Mouse (Mus musculus): Measurements from ENCODE around the gene Maco1.

The Maco1 gene

DNA sequence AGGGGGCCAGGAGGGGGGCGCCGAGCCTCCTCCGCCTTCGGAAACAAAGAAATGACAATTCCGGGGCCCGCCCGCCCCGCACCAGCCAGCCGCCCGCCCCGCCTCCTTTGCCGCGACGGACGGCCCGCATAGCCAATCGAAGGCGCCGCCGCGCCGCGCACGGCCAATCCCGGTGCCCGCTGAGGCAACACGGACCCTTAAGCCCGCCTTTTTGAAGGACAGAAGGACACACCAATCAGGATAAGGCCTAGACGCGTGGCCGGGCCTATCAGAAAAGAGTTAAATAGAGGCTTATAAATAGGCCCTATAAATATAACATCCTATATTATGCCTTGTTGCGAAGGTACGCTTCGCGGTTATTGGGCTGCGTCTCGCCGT lies at the start of gene Maco1:
Maco1 (minus strand) TSS at position 87 of the 378 bp plus-strand sequence.
- peak; percentile 100 for DNase-seq

DNA sequence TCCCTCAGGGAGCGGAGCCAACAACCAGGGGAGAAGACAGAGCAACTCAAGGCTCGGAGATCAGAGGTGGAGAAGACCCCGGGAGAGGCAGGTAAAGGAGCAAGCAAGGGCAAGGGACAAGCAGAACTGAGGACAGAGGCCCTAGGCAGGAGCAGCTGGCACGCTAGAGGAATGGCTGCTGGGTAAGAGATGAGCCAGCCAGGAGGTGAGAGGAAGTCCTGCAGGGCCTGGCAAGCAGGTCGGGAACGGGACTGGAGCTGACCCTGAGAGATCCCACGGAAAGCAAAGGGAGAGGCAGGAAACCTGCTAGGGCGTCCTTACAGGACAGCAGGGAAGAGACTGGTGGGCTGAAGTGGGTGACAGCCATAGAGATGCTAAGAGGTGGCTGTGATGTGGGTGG lies 48.0 kb upstream of the Maco1 start:
- DNase-seq = no peak

DNA sequence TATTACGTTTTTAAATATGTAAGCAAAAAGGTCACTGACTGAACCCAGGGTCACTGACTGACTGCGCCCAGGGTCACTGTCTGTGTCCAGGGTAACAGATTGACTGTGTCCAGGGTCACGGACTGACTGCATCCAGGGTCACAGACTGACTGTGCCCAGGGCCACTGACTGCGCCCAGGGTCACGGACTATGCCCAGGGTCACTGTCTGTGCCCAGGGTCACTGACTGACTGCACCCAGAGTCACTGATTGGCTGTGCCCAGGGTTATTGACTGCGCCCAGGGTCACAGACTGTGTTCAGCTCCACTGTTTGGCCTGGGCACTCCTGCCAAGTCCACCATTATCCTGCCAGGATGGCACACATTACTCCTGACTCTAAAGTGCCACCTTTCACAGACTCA lies 44.1 kb upstream of the Maco1 start:
- no peak for DNase-seq

DNA sequence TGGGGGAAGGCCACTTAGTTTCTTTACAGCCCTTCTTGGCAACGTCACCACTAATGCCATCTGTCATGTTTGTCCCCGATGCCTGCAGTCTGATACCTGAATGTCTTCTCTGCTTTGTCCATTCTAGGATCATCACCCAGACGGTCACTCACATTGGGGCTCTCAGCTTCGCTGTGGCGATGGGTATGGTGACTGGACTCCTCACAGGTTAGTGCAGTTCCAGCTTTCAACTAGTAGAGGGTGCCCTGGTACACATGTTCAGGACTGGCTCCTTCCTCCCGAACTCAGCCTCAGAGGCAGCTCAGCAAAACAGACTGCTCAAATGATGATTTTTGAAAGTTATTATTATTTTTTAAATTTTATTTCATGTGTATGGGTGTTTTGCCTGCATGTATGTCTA lies 39.0 kb upstream of the Maco1 start:
- peak; percentile 84 for DNase-seq

DNA sequence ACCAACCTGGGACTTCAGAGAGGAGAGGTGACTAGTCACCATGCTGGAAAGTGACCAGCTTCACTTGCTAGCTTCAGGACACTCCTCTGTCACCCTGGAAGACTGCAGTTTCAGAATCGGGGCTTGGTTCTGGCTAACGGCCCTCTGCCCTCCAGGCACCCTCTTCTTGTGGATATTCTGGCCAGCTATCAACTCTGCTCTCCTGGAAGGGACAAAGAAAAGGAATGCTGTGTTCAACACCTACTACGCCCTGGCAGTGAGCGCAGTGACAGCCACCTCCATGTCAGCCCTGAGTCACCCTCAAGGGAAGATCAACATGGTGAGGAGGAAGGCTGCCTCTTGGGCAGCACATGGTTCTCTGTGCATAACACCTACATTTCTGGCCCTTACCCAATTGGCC lies 31.2 kb upstream of the Maco1 start:
- DNase-seq = no peak

DNA sequence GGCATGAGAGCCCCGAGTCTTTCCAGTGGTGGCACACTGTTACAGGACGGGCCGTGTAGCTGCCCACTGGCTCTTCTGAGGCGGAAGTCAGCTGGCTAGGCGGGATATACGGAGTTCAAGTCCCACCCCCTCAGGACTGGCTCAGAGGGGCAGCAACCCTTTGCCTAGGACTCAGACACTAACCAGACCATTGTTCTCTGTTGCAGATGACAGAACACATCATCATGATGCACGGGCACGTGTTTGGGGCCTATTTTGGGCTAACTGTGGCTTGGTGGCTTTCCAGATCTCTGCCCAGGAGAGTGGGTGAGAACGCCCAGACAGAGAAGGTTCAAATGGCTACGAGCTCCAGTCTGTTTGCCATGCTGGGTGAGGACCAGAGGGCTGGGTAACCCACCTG lies 30.7 kb upstream of the Maco1 start:
- DNase-seq = no peak

DNA sequence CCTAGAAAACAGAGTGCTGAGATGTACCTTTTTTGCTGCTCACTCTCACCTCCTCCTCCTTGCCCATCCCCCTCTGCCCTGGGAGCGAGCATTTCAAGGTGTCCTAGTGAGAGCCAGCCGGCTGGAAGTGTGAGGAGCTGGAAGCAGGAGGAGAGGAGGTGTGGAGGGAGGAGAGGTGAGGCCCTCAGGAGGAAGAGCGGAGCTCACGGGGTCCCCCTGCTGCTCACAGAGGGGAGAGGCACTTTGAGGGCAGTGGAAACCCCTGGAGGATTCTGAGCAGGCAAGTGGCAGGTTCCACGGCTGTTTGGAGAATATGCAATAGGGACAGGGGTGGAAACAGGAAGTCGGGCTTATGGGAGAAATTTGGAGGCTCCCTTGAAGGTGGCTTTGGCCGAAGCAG lies 30.1 kb upstream of the Maco1 start:
- DNase-seq = no peak

DNA sequence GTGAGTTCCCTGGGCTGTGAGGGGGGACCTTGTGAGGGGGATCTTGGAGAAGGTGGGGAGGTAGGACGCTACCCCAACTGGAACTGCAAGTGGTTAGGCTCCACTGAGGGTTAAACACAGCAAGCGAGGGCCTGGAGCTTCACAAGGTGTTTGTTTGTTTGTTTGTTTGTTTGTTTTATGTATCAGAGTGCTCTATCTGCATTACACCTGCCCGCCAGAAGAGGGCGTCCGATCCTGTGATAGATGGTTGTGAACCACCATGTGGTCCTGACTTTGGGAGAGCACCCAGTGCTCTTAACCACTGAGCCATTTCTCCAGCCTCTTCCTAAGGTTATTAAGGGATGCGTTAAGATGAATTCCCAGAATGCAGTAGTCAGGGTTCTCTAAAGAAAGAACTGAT lies 26.9 kb upstream of the Maco1 start:
- DNase-seq = no peak

DNA sequence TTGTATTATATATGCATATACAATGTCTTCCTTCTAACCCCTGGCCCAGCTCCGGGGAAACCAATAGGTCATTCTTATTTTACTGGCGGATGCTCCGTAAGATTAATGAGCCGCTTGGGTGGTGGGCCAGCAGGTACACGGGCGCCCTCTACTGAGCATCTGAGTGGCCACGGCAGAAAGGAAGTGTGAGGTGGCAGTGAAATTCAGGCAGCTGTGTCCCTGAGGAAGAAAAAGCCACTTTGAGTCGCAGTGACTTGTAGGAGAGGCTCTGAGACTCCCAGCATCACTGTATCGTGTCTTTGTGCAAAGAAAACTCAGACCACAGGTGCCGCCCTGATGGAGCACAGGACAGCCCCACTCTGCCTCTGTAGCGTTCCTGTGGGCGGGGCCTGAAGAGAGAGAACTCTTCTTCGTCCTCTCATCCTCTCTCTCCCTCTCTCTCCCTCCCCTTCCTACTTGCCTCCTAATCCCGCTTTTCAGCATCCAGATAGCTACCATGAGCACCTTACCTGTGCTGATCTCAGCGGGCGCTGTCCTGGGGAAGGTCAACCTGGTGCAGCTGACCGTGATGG lies 26.4 kb upstream of the Maco1 start:
- DNase-seq = peak; percentile 78

DNA sequence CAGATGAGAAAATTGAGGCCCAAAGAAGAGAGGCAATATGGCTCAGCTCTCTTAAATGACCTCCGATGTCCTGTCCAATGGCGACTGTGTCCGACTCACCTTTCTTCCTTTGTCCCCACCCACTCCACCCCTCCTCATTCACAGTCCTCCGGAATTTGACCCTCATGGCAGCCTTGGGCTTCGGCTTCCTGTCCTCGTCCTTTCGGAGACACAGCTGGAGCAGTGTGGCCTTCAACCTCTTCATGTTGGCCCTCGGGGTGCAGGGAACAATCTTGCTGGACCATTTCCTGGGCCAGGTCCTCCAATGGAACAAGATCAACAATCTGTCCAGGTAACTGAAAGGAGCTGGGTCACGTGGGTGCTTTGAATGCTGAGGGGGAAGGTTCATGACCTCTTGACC lies 23.0 kb upstream of the Maco1 start:
- DNase-seq = no peak

DNA sequence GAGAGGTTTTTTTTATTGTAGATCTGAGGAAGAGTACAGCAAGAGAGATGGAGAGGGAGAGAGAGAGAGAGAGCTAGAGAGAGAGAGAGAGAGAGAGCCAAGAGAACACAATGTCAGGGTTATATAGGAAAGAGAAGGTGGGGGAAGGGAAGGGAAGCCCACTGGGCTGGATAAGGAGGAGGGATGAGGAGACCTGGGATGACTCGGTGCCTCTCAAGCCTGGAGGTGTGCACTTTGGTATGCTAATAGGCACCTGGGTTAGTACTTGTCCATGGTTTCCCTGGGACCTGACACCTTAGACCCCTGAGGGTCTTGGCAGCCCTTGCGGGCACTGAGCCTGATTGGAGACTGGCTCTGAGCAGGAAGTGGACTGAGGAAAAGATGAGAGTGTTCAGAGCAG lies 18.8 kb upstream of the Maco1 start:
- no peak for DNase-seq

DNA sequence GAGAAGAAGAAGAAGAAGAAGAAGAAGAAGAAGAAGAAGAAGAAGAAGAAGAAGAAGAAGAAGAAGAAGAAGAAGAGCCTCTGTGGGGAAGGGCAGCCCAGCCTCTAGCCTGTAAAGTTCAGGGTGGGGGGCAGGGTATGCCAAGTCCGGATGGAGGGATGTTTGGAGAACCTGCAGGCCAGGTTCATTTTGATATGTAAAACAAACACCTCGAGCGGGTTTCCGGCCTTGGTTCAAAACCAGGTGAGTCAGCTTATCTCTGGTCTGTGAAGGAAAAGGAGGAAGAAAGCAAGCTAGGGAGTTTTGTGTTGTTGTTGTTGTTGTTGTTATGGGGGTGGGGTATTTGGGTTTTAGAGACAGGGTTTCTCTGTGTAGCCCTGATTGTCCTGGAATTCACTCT lies 18.3 kb upstream of the Maco1 start:
- no peak for DNase-seq

DNA sequence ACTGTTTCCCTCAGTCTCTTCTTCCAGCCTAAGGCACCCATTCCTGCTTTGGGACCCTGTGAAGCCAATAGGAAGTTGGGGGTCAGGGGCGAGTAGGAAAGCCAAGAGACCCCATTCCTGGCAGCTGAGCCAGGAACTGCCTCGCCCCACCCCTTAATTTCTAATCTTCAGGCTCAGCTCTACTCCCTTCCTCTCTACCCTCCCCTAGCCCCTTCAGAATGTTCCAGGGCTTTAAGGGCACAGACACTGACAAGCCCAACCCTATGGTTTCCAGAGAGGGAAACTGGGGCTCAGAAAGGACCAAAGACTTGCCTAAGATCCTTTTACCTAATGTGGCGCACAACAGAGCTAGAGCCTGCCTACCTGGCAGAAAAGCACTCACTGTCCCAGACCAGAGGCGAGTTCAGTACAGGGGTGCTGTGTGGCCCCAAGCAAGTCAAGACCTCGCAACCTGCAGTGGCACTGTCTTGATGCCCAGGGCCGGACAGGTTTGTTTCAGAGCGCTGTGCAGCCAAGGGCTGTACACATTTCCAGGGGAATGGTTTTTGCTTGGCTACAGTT lies 16.8 kb upstream of the Maco1 start:
- DNase-seq = no peak

DNA sequence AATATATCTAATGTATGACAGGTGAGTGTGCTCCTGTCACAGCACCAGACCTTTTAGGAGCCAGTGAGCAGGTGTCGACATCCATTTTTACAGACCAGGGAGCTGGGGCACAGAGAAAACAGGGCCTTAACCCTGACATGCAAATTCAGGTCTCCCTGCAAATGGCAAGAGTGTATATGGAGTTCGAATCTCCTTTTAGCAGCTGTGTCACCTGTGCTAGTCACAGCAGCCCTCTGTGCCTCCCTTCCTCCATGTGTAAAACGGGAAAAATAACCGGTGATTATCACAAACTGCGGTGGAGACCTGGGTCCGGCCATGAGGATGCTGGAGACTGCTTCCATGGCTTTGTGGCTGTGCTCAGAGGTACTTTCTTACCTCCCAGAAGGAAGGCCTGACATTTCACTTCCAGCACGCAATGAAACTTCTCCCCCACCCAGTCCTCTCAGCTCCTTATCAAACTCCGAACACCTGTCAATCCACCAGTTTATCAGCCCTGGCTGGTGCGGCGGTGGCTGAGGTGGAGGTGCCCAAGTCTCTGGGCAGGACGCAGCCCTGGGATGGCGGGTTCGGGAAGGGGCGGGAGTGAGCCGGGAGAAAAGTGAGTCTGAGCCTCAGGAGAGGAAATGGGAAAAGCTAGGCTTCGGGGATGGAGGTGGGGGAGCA lies 16.1 kb upstream of the Maco1 start:
- DNase-seq = no peak

DNA sequence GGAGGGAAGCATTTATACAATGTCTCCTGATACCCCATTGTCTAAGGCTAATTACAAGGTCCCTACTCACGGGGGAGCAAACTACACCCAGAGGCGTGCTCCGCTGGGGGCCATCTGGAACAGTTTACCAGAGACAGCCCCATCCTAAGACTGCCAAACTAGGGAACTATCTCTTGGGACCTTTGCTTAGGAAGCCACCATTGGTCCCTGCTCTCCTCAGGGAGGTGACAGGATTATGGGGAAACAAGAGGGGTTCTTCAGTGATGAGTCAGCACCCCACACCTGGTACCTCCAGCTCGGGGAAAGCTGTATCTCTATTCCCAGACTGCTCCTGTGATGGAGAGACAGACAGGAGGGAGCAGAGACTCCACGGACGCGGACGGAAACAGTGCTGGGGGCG lies 15.3 kb upstream of the Maco1 start:
- no peak for DNase-seq

DNA sequence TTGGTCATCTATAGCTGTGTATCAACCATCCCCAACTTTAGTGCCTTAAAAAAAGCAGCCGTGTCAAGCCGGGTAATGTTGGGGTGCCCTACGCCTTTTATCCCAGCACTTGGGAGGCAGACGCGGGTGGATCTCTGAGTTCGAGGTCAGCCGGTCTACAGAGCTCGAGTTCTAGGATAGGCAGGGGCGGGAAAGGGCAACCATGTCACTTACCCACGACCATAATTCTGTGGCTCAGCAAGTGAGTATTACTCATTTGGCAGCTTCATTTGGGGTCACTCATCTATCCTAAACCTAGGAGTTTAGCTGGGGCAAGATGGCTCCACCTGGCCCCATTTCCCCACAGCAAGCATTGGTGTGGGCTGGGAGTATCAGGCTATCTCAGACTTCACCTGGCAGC lies 14.9 kb upstream of the Maco1 start:
- DNase-seq = no peak

DNA sequence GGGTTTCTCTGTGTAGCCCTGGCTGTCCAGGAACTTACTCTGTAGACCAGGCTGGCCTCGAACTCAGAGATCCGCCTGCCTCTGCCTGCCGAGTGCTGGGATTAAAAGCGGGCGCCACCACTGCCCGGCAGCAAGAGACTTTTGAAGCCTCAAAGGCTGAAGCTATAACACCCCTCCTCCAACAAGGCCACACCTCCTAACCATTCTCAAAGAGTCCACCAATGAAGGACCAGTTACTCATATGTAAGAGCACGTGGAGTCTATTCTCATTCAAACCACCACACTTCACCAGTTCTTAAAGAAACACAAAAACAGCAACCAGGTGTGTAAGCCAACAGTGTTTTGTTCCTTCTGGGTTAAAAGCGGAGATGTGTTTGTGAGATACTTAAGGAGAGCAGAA lies 14.5 kb upstream of the Maco1 start:
- no peak for DNase-seq

DNA sequence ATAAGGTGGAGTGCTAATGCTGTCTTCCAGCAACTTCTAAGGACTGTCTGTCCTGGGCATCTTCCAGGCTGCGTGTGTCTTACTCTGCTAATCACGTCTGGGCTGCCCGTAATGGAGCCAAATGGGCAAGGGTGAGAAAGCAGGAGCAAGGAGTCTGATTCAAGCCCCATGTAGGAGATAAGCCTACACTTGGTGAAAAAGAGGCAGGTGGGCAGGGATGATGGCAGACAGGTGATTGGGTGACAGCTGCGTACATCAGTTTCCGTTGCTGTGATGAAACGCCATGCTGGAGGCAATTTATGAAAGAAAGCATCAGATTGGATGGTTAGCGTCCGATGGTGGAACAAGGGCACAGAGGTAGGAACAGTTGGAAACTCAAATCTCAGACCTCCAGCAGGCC lies 14.1 kb upstream of the Maco1 start:
- no peak for DNase-seq

DNA sequence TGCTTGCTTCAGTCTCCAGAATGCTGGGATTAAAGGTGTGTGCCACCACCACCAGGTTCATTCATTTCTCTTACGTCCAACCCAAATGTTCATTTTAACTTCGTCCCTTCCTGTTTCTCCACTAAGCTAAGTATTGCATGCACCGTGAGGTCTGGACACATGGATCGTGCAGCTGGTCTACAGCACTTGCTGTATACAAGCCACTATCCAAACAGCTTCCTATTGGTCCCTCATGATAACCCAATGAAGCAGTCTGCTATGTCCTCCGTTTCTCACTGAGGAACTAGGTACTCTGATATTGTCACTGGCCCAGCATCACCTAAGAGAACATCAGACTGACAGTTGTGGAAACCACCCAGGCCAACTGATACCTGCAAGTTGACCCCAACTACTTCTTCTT lies 12.6 kb upstream of the Maco1 start:
- no peak for DNase-seq

DNA sequence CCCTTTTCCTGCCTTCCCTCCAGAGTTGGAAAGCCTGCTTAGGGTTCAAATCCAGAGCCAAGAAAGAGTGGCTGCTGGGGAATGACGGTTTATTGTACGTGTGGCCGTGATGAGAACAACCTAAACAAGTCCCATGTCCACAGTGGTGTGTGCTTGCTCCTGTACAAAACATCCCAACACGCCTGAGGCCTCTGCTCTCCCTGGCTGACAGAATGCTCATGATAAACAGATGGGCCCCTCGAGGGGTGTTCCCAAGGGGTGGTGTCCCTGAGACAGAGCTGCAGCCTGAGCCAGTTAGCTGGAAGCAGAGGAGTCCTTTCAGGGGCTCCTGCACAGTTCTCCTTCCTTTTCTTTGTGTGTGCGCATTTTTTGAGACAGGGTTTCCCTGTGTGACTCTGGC lies 12.2 kb upstream of the Maco1 start:
- DNase-seq = no peak

DNA sequence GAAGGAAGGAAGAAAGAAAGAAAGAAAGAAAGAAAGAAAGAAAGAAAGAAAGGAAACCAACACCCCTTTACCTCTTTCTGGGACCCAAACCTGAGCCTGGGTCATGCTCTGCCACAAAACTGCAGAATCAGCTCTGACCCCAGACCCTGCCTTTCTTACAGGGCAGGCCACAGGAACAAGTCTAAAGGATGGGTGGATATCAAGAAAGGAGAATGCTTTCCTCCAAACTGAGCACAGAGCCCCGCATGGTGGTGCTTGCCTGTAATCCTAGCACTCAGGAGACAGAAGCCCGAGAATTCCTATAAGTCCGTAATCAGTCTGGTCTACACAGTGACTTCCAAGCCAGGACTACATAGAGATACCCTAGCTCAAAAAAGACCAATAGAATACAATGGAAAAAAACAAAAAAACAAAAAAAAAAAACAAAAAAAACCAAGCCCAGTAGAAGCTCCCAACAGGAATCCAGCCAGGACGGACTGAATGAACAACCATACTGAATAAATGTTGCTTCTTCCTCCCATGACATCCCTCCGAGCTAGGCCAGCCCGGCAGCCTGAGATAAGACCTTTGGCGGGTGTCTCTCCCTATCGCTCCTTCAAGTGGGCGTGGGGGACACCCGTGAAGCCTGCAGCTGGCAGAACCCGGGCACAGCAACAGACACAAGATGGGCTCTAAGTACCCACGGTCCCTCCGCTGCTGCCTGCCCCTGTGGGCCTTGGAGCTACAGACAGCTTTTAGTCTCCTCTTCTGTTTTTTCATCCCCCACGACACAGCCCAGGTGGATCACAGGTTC lies 11.0 kb upstream of the Maco1 start, which contains the start of gene Rhd:
Rhd (plus strand) TSS at position 600 of the 793 bp plus-strand sequence.
- DNase-seq = no peak

DNA sequence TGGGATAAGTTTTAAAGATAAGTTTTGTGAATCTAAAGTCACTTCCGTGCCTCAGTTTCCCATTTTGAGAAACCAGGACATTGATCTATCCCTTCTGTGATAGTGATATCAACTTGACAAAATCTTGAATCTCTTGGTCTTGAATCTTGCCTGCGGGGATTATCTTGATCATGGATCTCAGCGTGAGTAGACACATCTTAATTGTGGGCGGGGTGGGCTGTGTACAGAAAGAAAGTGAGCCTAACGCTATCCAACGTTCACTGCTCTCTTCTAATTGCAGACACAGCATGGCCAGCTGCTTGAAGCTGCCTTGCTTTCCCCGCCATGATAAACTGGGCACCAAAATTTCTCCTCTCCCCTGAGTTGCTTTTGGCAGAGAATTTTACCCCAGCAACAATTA lies 9.9 kb upstream of the Maco1 start:
- DNase-seq = no peak

DNA sequence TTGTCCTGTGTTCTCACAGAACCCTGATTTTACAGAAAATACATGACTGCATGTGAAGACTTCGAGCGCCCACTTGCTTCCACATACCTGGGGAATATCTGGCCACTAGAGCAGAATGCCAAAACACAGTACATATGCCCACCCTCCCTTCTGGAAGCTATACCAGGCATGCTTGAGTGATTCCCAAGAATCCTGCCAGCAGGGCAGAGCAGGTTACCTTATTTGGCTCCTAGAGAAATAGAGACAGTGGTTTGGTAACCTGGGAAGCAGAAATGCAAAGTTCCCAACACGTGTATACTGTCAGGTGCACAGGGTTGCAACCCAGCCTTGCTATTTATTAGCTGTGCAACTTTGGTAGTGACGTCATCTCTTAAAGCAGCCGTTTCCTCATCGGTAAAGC lies 8.7 kb upstream of the Maco1 start:
- no peak for DNase-seq

DNA sequence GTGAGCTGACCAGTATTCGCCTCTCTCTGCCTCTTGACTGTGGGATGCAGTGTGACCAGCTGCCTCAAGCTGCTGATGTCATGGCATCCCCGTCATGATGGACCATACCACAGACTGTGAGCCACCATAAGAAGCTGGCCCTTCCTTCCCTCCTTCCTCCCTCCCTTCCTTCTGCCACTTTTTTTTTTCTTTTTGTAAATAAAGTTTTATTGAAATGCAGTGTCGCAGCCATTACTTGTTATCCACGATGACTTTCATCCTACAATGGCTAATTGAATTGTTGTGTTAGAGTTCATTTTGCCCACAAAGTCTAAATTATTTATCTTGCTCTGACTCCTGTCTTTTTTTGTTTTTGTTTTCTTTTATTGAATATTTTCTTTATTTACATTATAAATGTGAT lies 5.3 kb upstream of the Maco1 start:
- no peak for DNase-seq
